Mouse (Mus musculus) left cerebral cortex, postnatal 25 days (tissue): ENCODE measurements around the gene Cdc14b. TPM values are rescaled to one million over a fixed set of nuclear protein-coding genes. Genes with fewer than 3 reads are reported as not detected.

Source experiments
- DNase-seq, 2 experiments: peaks; one replicate each; pipeline ENCODE4 v3.0.0; 2022; ENCODE audit warnings: low spot score in 2 of 2, mixed read lengths in 1 of 2
- intact Hi-C: fragments of 180-260 bp; cut with DNase I; formaldehyde crosslinking; loops from one replicate; pipeline ENCODE4 v1.15.1; 2025
- total RNA-seq, 2 experiments: library from RNA; stranded (reverse); gene quantifications; 2 replicates each; pipeline ENCODE4 v1.2.3; 2021

Gene Cdc14b
- total RNA-seq, 2 experiments from 2014 or later: 9.8 to 10.3 TPM

DNA sequence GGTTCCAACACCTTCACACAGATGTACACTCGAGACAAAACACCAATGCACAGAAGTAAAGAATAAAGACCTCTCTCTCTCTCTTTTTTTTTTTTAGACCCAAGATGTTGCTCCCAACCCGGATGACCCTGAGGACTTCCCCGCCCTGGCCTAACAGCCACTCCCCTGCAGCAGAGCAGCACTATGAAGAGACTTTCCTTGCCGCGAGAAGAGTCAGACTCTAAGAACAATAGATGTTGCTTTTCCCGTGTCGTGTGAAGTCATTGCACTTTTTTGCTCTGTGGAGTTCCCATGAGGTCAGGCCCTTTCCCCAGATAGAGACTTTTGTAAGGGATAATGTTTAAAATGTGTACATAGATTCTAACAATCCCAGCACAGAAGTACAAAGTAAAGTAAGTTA lies 89.9 kb downstream of the Cdc14b start:
- no peak for DNase-seq
- intact Hi-C loops: no loop called here

DNA sequence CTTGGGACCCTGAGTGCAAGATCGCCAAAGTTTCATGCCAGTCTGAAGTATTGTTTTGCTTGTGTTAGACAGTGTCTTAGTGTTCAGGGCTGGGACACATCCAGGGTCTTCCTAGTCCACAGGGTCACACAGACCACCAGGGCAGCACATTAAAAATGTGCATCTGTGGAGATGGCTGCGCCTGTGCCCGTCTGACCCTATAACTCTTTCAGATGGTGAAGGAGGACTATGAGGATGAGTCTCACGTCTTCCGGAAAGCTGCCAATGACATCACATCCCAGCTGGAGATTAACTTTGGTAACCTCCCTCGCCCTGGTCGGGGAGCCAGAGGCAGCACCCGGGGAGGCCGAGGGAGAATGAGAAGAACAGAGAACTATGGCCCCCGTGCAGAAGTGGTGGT lies 90.7 kb downstream of the Cdc14b start:
- intact Hi-C loops: no loop called here
- DNase-seq: no peak

DNA sequence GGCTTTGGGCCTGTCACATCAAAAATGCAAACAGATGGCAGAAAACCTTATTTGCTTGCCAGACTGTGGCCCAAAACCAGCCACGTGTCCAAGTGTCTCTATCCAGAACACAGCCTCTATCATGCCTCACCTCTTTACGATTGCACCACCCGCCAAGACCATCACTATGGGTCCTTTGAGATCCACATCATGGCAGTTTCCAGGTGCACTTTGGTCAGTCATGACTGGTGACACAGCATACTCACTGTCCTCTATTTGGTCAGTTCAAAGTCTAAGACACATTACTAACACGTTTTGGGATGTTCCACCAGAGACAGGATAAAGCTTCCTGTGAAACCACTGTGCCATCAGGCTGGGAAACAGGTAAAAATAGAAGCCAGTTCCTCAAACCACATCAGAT lies 91.5 kb downstream of the Cdc14b start:
- intact Hi-C loops: no loop called here
- DNase-seq: no peak

DNA sequence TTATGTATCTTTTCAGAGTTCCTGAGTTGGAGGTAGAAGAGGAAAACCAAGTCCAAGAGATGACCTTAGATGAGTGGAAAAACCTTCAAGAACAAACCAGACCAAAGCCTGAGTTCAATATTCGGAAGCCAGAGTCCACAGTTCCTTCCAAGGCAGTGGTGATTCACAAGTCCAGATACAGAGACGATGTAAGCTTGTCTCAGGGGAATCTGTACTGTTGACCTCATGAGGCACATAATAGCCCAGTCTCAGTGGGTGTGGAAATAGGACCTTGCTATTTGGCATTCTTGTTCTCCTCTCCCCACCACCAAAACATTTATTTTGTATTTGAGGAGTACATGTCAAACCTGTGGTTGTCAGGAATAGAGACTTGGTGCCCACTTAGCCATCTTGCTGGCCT lies 93.0 kb downstream of the Cdc14b start:
- intact Hi-C loops: no loop called here

DNA sequence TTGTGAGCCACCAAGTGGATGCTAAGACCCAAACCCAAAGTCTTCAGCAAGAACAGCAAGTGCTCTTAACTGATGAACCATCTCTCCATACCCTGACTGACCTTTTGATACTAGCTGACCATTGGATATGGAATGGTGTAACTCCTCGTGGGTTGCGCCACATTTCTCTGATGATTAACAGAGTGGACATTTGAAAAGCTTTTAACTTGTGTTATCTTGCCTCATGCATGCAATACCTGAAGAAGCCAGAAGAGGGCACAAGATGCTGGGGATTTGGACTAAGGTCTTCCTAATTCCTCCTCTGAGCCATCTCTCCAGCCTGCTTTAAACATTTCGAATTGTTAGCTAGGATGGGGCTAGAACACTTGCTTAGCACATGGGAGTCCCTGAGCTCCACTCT lies 94.2 kb downstream of the Cdc14b start:
- peak; percentile 54 to 59 for DNase-seq
- intact Hi-C loops: loop anchor here (2.0 kb wide), 1 partner anchor 126 kb away; no protein-coding TSS in a partner anchor

More for the DNA sequence above, 93.0 kb downstream of the Cdc14b start:
- DNase-seq: no peak

DNA sequence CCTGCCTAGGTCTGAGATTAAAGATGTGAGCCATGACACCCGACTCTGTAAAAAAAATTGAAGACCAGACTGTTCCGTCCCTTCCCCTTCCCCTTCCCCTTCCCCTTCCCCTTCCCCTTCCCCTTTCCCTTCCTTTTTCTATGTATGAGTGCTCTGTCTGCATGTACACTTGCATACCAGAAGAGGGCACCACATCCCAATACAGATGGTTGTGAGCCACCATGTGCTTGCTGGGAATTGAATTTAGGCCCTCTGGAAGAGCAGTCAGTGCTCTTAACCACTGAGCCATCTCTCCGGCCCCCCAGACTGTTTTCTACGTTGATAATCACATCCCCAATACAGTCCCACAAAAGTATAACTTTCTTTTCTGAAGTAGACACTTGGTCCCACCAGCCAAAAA lies 94.8 kb downstream of the Cdc14b start:
- no peak for DNase-seq

DNA sequence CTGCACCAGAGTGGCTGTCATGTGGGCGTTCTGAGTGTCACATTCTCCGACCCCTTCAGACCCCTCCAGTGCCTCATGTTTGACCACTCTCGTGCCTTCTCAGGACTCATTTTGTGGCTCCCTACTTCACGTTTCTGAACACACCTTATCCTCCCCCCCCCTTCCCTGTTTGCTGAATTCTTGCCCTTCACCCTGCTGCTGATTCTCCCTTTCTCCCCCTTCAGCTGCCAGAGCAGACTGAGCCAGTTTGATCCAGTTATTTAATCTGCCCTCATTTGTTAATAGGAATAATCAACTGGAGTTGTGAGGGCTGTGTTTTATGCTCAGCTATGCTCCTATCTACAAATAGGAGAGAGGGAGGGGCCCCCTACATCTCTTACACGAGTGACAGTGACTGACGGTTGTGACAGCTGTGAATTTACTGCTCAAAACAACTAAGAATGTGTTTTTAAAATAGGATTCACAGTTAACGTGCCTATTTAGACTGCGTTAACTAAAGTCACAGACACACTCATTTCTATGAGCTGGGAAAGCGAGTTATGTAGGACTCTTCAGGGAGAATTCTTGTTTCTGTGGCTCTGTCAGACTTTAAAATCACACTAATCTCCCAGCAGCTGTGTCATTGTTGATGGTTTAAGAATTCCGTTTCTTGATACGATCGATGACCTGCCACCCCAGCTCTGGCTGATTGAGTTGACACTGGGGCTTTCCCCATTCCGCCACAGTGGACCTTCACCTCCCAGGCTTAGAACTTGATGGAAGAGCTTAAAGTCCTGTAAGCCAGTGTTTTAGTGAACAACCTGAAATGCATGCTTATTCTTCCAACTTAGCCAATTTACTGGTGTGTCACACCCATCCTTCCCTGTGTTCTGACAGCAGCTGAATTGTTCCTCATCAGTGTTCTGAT lies 96.1 kb downstream of the Cdc14b start:
- DNase-seq: no peak
- intact Hi-C loops: no loop called here

More for the DNA sequence above, 94.8 kb downstream of the Cdc14b start:
- intact Hi-C loops: loop anchor here (2.0 kb wide), 1 partner anchor 127 kb away; no protein-coding TSS in a partner anchor

DNA sequence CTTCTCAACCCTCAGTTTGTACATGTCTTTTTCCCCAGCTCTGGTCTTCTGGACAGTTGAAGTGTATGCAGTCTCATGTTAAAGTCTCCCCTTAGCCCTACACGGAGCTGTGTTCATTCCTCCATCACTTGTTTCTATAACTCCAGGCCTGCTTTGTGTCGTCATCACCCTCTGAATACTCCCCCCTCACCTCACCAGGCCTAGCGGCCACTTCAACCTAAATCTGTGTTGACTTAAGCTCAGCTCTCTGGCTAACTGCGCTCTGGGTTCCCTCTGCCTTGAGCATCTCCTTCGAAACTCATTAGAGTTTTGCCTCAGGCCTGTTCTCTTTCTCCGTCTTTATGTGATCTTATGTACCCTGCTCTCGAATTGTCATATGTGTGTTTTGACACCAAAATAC lies 97.1 kb downstream of the Cdc14b start:
- intact Hi-C loops: no loop called here
- no peak for DNase-seq

DNA sequence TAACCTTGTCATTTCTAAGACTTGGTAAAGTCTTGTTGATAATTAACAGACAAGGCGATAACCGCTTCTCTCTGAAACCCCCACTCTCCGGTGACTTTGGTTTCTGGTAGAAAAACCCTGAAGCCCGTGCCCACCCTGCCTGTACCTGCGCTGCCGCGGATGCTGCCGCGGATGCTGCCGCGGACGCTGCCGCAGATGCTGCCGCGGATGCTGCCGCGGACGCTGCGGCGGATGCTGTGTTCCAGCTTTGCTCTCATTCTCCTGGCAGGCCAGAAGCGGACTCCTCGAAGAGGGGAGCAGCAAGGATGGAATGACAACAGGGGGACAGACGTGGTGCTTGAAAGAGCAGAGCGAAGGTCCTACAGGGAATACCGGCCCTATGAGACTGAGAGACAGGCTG lies 105.3 kb downstream of the Cdc14b start:
- intact Hi-C loops: no loop called here
- no peak for DNase-seq

DNA sequence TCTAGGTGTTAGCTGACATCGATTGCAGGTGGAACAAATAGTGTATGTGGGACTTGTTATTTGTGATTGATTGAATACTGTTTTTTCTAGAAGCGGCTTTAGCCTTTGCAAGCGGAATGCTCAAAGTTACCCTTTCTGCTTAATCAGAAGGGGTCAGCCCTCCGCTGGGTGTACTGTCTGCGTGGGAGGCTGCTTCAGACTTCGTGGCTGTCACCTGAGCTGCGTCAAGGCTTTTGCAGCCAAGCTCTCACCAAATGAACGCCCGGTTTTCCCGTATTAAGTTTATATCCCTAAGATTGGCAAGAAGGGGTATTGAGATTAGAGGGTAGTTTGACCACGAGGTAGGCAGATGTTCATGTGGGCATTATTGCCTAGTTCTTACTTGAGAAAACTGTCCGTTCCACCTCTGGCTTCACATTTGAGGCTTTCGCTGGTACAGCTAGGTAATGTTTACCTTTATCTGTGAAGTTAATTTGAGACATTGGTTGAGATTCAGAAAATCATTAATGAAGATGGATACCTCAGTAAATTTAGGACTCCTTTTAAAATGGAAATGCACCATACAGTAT lies 111.9 kb downstream of the Cdc14b start:
- intact Hi-C loops: loop anchor here (5.0 kb wide), 2 partner anchors 144 to 596 kb away; no protein-coding TSS in a partner anchor
- DNase-seq: peak in 1 of 2 experiments; percentile 38

DNA sequence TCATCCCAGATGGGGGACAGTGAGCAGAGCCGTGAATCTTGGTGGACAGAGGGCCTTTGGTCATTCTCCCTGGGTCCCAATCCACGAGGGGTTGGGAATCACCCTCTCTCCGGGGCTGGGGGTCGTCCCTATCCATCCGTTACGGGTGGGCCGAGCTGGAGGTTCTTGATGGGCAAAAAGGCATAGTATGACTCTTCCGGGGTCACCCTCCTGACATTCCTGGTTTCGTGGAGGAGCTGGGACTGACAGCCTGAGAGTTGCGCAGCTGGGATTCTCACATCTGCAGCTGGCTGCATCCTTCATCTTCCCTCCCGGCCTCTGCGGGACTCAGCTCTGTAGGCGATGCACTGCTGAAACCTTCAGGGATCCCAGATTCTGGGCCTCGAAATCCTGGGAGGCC lies 112.5 kb downstream of the Cdc14b start:
- intact Hi-C loops: loop anchor here (5.0 kb wide), 2 partner anchors 145 to 595 kb away; no protein-coding TSS in a partner anchor
- peak; percentile 39 to 46 for DNase-seq

DNA sequence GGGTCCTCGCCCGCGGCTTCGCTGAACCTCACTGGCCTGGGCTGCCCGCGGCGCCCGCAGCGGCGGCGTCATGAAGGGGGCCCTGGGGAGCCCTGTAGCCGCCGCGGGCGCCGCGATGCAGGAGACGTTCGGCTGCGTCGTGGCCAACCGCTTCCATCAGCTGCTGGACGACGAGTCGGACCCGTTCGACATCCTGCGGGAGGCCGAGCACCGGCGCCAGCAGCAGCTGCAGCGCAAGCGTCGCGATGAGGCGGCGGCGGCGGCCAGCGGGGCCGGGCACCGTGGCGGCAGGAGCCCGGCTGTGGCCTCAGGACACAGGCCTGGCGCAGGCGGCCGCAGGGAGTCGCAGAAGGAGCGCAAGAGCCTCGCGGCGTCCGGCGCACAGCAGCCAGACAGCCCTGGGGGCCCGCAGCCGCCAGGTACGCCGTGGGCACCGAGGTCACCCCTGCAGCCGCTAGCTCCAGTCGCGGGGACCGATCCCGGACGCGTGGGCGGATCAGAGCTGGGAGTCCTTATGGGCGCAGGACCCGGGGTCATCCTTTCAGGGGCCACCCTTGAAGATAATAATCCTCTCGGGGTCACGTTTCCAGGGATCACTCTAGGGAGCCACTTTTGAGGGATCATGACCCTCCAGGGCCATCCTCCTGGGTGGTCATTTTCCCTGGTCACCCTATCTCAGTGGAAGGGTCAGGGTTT lies 113.0 kb downstream of the Cdc14b start:
- intact Hi-C loops: loop anchor here (1.0 to 5.0 kb wide), 3 partner anchors 9 to 595 kb away; partner anchors contain the start of gene Zfp367
- DNase-seq: peak in 1 of 2 experiments; percentile 24

DNA sequence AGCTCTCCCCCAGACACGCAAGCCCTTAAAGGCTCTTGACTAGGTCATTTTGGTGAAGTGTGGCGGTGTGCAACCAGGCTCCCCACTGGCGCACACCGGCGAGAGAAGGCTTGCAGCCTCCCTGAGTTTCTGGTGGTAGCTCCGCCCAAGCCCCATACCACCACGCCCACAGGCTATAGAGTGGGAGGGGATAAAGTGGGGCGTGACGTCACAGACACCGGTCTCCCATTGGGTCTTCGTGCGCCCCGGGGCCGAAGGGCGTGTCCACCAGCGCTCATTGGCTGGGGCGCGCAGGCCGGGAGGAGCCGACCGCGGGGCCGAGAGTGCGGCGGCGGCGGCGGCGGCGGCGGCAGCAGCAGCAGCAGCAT lies 113.6 kb downstream of the Cdc14b start, which contains the start of gene Habp4:
Gene Habp4 (plus strand): TSS at position 277 of the 368 bp plus-strand sequence.
- intact Hi-C loops: loop anchor here (1.0 to 5.0 kb wide), 3 partner anchors 8 to 594 kb away; partner anchors contain the start of gene Zfp367
- peak; percentile 99 for DNase-seq

DNA sequence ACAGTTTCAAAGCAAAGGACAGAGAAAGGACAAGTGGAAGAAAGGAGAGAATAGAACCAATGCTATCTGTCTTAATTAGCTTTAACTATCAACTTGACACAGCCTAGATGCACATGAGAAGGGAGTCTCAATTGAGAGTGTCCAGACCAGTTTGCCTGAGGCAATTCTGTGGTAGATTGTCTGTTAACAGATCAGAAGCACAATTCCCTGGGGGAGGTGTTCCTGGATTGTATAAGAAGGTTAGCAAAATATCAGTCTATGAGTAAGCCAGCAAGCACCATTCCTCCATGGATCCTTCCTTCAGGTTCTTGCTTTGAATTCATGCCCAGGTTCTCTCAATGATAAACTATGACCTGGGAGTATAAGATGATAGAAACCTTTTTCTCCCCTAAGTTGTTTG lies 118.1 kb downstream of the Cdc14b start:
- no peak for DNase-seq
- intact Hi-C loops: loop anchor here (10.0 kb wide), 1 partner anchor 278 kb away; the partner anchor contains the start of gene Cdk20

DNA sequence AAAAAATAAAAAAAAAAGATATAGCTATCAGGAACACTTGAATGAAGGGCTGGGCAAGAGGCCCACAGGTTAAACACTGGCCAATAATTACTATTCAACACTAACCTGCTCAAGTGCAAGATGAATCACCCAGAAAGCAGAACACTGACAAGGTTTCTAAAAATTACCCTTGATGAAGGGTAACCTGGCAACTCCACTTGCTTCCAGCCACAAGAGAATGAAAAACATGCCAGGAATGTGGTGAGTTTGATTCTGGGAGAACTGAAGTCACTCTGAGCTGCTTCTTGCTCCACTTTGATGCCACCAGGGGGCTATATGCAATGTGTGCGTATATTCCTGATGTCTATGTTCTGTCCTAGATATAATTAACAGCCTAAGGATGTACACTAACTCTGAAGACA lies 119.9 kb downstream of the Cdc14b start:
- DNase-seq: peak in 1 of 2 experiments; percentile 8
- intact Hi-C loops: loop anchor here (10.0 kb wide), 1 partner anchor 280 kb away; the partner anchor contains the start of gene Cdk20

DNA sequence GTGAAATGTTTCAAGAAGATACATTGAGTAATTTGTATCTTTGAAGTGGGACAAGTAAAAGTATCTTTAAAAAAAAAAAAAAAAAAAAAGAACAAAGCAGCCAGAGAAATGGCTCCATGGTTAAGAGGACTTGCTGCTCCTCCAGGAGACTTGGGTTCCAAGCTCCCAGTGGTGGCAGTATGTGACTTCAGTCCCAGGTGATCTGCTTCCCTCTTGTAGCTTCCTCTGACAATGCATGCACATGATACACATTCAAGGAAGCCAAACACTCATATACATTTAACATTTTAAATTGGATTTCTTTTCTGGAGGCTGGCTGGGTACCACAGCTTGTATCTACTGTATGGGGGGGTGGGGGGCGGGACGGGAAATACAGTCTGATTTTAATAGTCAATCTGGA lies 120.4 kb downstream of the Cdc14b start:
- no peak for DNase-seq
- intact Hi-C loops: loop anchor here (10.0 kb wide), 1 partner anchor 280 kb away; the partner anchor contains the start of gene Cdk20

DNA sequence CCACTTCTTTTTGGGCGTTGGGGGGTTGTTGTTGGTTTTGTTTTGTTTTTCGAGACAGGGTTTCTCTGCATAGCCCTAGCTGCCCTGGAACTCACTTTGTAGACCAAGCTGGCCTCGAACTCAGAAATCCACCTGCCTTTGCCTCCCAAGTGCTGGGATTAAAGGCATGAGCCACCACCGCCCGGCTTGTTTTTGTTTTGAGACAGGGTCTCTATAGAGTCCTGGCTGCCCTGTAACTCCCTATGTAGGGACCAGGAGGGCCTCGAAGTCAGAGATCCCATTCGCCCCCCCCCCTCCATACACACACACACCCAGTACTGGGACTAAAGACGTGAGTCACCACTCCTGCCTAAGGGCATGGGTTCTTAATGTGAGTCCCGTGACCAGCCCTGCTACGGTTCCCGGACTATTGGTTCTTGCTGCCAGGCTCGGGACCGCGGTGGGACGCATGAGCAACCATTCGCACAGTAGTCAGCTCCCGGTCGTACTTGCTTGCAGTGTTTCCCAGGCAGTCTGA lies 121.3 kb downstream of the Cdc14b start:
- no peak for DNase-seq
- intact Hi-C loops: loop anchor here (1.0 to 10.0 kb wide), 2 partner anchors 7 to 281 kb away; partner anchors contain the start of genes Cdk20 and Habp4

DNA sequence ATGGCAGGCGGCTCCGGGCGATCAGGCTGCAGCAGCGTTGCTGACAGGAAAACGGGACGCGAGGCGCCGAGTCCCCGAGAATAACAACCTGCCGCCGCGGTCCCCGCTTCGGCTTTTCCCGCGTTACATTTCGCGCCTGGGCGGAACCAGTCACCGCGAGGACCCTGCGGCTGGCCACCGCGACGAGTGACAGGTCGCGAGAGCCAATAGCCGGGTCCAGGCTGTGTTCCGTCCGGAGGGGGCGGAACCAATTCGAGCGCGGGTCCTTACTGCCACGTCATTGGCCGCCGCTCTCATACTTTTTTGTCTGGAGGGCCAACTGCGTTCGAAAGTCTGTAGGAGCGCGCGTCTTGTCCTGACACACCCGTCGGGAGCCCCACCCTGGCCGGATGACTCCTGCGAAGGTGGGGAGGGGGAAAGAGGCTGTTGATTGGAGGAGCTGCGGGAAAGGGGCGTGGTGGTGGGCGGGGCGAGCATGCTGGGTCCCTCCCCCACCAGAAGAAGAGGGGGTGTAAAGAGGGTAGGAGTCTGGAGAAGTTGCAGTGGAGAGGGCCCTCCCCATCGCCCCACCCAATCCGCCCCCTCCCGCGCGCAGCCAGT lies 121.9 kb downstream of the Cdc14b start, which contains the start of gene Zfp367:
Gene Zfp367 (minus strand): TSS at position 120 of the 600 bp plus-strand sequence.
- peak; percentile 97 to 98 for DNase-seq
- intact Hi-C loops: loop anchor here (1.0 to 10.0 kb wide), 2 partner anchors 8 to 282 kb away; partner anchors contain the start of genes Cdk20 and Habp4

DNA sequence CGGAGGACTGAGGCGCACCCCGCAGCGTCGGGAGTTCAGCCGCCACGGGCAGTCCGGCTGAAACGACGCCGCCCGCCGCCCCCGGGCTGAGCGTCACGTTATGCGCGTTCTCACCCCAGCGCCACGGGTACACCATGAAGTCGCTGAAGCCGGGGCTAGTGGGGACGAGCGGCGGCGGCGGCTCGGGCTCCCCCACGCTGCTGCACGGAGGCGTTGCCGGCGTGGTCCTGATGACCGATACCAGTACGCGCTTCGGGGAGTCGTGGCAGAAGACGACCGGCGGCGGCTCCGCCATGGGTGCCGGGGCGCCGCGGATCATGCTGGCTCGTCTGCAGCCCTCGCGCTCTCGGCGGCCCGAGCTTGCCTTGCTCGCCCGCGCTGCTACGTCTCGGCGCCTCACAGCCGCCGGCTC lies 122.4 kb downstream of the Cdc14b start:
- intact Hi-C loops: loop anchor here (1.0 to 10.0 kb wide), 2 partner anchors 9 to 282 kb away; partner anchors contain the start of genes Cdk20 and Habp4
- peak; percentile 53 to 63 for DNase-seq
